ENCODE assay signal across 22 mouse cellular contexts in the genomic region with DNA sequence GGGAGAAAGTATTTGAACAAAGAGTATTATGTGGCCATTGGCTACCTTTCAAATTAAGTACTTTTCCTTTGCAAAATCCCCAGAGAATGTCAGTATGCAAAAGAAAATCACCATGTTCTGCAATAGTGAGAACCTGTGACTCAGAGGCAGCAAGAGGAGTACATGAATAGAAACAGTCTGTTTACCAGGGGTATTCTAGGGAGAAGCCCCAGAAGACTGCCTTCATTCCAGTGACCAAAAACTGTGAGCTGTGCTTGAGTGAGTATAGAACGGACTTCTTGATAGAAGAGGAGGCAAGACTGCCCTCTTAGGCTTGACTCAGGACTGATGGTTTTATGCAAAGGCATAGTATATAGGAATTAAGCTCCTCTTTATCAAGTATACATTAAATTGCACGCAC. TPM values are rescaled to one million over a fixed set of nuclear protein-coding genes. Genes with fewer than 3 reads are reported as not detected.
"Had no signal": no experiment of that assay in that cellular context is flagged by ENCODE, and none has a peak within 500 bp of the region (broad histone marks: within the 10 kb centered on the region; RNA-seq: fewer than 3 reads in every experiment).

No protein-coding gene starts in this region.

- H3K27ac ChIP-seq: heart, embryonic 10.5 days; hindbrain, embryonic 10.5 days; hindbrain, embryonic 12.5 days; hindbrain, embryonic 14.5 days; intestine, embryonic 15.5 days; layer of hippocampus, adult 2 months; limb, embryonic 13.5 days; limb, embryonic 15.5 days; liver, embryonic 12.5 days had no signal

- DNase-seq: gastrocnemius, postnatal 25 days; heart, adult 18-20 months; heart, postnatal 10 days; heart, postnatal 4 days; kidney, adult 18-20 months; kidney, adult 8-10 months; kidney, postnatal 10 days; kidney, postnatal 25 days; kidney, postnatal 4 days; layer of hippocampus, postnatal 36 days; left cerebral cortex, postnatal 4 days had no signal

- H3K4me3 ChIP-seq: heart, embryonic 10.5 days; heart, embryonic 12.5 days; hindbrain, embryonic 10.5 days; hindbrain, embryonic 12.5 days; intestine, embryonic 15.5 days; layer of hippocampus, adult 2 months; limb, embryonic 13.5 days; limb, embryonic 15.5 days; liver, embryonic 12.5 days had no signal

RNA-seq across cellular contexts. Expression of a gene that starts 22.2 kb away (rescaled TPM):
- total RNA-seq: granulocyte monocyte progenitor cell, adult 5-6 weeks had no signal
